Mouse (Mus musculus): Measurements from ENCODE around the gene Meig1. TPM values are rescaled to one million over a fixed set of nuclear protein-coding genes. Genes with fewer than 3 reads are reported as not detected.

The Meig1 gene
- 2.1 TPM in 2 replicates for polyA plus RNA-seq (2015; fragmentation: Nextera tagmentation; extraction: Ambion mirVana)

DNA sequence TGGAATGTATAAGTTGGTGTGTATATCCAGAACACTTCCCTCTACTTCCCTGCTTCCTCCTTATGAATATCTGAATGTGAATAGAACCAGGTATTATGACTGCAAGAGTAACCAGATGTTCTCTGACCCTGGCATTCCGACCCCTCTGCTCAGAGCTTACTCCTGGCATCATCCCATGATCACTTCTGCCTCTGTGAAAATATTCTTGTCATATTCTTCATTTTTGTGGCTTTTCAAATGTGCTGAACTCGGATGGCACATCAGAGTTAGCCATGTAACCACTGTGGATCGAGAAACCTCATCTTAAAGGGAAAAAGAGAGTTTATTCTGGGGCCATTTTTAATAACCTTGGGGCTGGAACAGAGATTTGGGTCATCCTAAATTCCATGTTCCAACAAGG is at the start of gene Meig1:
Gene Meig1 (minus strand): TSS at position 101 of the 400 bp plus-strand sequence.
- Histone ChIP-seq H3K4me1 (replicated peaks) (peaks cover 27% of the 10 kb centered on the region), H3K36me3 (no peaks in the 10 kb centered on the region), H3K9ac (replicated peaks) (no peak within 1 kb of the TSS), H3K4me3 (replicated peaks) (peak within 1 kb of the TSS; percentile 62; the same call in 1 of the 2 replicates), H3K4me2 (replicated peaks) (0 out of 2 replicates have a peak within 1 kb of the TSS, but pooled peaks have one; percentile 93), H3K9me3 (no peaks in the 10 kb centered on the region), H3K27ac (no peak within 1 kb of the TSS), H3K27me3 (peaks cover 9% of the 10 kb centered on the region)
- 66% methylated on average over 3 of the region's 3 CpGs for WGBS
- no peak for ATAC-seq

DNA sequence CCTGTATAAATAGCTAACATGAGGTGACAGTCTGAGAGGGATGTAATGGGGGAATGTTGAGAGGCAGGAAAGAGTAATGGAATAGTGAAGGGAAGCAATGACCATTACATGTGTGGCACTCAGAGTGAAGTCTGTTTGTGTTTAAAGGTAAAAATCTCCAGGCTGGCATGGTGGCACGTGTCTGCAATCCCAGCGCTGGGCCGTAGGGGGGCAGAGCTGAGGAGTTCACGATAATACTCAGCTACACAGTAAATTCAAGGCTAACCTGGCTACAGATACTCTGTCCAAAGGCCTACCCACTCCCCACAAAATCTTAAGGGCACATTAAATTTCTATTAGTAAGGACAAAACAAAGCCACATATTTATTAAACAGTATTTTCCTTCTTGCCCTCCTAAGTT is 34.1 kb upstream of the Meig1 start:
- no peaks in the 10 kb centered on the region for H3K27me3 ChIP-seq
- no peak for ATAC-seq
- H3K27ac ChIP-seq: no peak overlapping the region
- H3K9me3 ChIP-seq: no peaks in the 10 kb centered on the region
- no peak overlapping the region for H3K4me2 ChIP-seq (replicated peaks)
- WGBS: 79% methylated on average over 4 of the region's 4 CpGs
- H3K4me3 ChIP-seq (replicated peaks): no peak overlapping the region
- H3K36me3 ChIP-seq: peaks cover 62% of the 10 kb centered on the region
- no peak overlapping the region for H3K9ac ChIP-seq (replicated peaks)
- H3K4me1 ChIP-seq (replicated peaks): no peaks in the 10 kb centered on the region

DNA sequence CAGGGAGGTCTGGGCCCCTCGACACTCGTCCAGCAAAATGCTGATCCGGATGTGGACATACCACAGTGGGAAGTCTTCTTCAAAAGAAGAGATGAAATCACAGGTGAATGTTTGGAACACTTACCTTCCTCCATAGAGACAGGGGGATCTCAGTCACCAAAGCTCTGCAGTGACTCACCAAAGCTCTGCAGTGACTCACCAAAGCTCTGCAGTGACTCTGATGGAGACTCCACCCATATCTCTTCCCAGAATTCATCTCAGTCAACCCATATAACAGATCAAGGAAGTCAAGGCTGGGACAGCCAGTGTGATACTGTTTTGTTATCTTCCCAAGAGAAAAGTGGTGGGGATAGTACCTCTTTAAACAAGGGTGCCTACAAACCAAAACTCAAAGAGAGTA is 30.6 kb upstream of the Meig1 start:
- WGBS: 91% methylated on average over 3 of the region's 3 CpGs
- peaks cover 60% of the 10 kb centered on the region for H3K36me3 ChIP-seq
- no peak overlapping the region for H3K4me2 ChIP-seq (replicated peaks)
- ATAC-seq: no peak
- H3K4me1 ChIP-seq (replicated peaks): no peaks in the 10 kb centered on the region
- H3K9me3 ChIP-seq: no peaks in the 10 kb centered on the region
- H3K9ac ChIP-seq (replicated peaks): no peak overlapping the region
- H3K27ac ChIP-seq: no peak overlapping the region
- no peak overlapping the region for H3K4me3 ChIP-seq (replicated peaks)
- H3K27me3 ChIP-seq: no peaks in the 10 kb centered on the region

DNA sequence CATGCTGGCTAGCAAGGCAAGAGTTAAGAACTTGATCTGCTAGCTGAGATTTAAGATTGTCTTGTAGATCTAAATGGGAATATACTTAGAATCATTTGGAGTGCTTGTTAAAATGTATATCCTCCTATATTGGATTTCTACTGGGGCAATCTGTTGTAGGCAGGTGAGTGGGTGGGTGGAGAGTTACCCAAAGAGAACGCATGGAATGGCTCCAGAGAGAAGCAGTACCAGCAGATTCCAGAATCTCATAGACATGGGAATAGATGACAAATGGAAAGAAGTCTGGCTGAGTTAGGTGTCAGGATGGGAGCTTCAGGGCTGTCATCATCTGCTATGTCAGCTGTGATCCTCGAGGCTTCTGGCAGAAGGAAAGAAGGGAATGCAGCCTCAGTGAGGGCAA is 27.0 kb upstream of the Meig1 start:
- no peaks in the 10 kb centered on the region for H3K27me3 ChIP-seq
- H3K27ac ChIP-seq: no peak overlapping the region
- H3K9me3 ChIP-seq: no peaks in the 10 kb centered on the region
- H3K9ac ChIP-seq (replicated peaks): no peak overlapping the region
- ATAC-seq: no peak
- no peak overlapping the region for H3K4me3 ChIP-seq (replicated peaks)
- WGBS: 83% methylated on average over 2 of the region's 2 CpGs
- H3K36me3 ChIP-seq: peaks cover 71% of the 10 kb centered on the region
- H3K4me1 ChIP-seq (replicated peaks): no peaks in the 10 kb centered on the region
- no peak overlapping the region for H3K4me2 ChIP-seq (replicated peaks)

DNA sequence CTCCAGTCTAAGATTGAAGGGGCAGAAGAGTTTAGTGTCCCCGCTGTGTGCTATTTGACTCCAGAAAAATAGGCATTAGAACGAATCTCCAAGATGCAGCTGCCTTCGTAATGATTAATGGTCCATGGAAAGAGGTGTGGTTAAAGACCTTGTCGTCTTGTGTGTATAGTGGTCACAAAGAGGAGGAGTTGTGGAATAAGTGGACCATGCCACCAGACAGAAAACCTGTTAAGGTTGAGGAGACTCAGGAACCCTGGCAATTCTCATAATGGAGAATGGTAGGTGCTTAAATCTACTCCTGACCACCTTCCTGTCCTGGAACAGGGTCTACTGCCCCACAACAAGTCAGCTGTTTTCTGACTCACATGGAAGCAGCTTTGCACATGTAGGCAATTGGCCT is 23.5 kb upstream of the Meig1 start:
- Histone ChIP-seq H3K9ac (replicated peaks) (no peak overlapping the region), H3K4me2 (replicated peaks) (no peak overlapping the region), H3K4me3 (replicated peaks) (no peak overlapping the region), H3K9me3 (no peaks in the 10 kb centered on the region), H3K36me3 (peaks cover 77% of the 10 kb centered on the region), H3K4me1 (replicated peaks) (no peaks in the 10 kb centered on the region), H3K27me3 (no peaks in the 10 kb centered on the region), H3K27ac (no peak overlapping the region)
- no peak for ATAC-seq
- 93% methylated on average over 4 of the region's 4 CpGs for WGBS

DNA sequence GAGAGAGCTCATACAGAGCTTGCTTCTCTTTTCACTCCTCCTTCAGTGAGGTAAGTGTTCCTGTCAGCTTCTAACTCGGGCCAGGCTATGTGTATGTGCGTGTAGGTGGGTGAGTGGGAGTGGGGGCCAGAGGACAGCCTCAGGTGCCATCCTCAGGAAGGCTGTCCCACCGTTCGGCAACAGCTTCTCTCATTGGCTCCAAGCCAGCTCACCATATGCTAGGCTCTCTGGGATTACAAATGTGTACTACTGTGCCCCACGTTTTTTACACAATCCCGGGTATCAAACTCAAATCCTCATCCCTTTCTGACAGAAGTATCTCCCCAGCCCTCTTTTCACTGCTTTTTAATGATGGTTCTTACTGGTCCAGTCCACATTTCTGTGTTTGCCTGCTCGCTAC is 21.8 kb upstream of the Meig1 start:
- no peak for ATAC-seq
- H3K4me3 ChIP-seq (replicated peaks): no peak overlapping the region
- WGBS: 78% methylated on average over 7 of the region's 7 CpGs
- H3K27ac ChIP-seq: no peak overlapping the region
- H3K4me2 ChIP-seq (replicated peaks): no peak overlapping the region
- H3K36me3 ChIP-seq: peaks cover 71% of the 10 kb centered on the region
- no peaks in the 10 kb centered on the region for H3K9me3 ChIP-seq
- H3K9ac ChIP-seq (replicated peaks): no peak overlapping the region
- no peaks in the 10 kb centered on the region for H3K27me3 ChIP-seq
- no peaks in the 10 kb centered on the region for H3K4me1 ChIP-seq (replicated peaks)

DNA sequence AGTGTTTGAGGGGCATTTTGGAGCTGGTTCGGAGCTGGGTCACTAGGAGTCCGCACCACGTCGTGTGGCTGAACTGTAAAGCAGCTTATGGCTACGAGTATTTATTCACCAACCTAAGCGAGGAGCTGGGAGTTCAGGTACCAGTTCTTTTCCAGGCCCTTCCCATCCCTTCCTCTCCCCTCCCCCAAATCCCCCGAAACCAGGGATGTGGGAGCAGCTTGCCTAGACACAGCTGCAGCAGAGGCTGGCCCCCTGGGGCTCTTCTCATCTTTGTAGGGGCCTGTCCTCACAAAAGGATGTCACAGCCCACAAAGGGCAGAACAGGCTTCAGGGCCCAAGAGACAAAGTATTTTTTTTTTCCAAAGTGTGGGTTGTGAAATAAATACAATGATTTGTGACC is 15.5 kb upstream of the Meig1 start:
- Histone ChIP-seq H3K27me3 (no peaks in the 10 kb centered on the region), H3K4me1 (replicated peaks) (peaks cover 5% of the 10 kb centered on the region; the same call in 1 of the 2 replicates), H3K9me3 (no peaks in the 10 kb centered on the region), H3K4me3 (replicated peaks) (no peak overlapping the region), H3K36me3 (peaks cover 37% of the 10 kb centered on the region), H3K27ac (no peak overlapping the region), H3K4me2 (replicated peaks) (no peak overlapping the region), H3K9ac (replicated peaks) (no peak overlapping the region)
- 32% methylated on average over 7 of the region's 7 CpGs for WGBS
- no peak for ATAC-seq

DNA sequence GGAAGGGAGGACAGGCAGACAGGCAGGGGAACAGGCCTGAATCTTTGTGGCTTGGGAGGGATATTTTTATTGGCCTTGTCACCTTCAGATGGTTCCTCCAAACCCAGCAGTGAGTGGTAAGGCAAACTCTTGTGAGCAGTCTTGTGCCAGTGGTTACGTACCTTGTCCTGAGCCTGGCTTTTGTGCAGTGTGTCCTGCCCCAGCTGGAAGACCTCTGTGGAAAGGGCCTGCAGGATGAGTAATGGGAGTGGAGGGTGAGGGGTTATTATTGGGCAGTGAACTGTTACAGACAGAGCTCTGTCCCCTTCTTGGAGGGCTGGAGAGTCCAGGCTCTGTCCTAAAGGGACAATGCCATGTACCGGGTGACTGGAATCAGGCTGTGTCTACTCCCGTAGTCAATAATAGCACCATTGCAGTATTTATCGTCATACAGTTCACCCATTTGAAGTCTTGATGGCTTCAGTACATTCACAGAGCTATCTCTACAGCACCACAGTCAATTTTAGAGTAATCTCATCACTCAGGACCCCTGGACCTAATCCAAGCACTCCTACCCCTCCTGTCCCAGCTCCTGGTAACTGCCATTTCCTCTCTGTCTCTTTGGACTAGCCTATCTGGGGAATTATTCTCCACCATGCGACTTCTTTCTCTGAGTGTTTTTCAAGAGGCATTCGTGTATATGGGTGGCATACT is 13.1 kb upstream of the Meig1 start:
- H3K9me3 ChIP-seq: no peaks in the 10 kb centered on the region
- no peak overlapping the region for H3K27ac ChIP-seq
- no peak for ATAC-seq
- H3K36me3 ChIP-seq: peaks cover 29% of the 10 kb centered on the region
- H3K4me2 ChIP-seq (replicated peaks): no peak overlapping the region
- no peak overlapping the region for H3K9ac ChIP-seq (replicated peaks)
- no peaks in the 10 kb centered on the region for H3K27me3 ChIP-seq
- H3K4me3 ChIP-seq (replicated peaks): no peak overlapping the region
- WGBS: 83% methylated on average over 6 of the region's 6 CpGs
- peaks cover 5% of the 10 kb centered on the region; the same call in 1 of the 2 replicates for H3K4me1 ChIP-seq (replicated peaks)

DNA sequence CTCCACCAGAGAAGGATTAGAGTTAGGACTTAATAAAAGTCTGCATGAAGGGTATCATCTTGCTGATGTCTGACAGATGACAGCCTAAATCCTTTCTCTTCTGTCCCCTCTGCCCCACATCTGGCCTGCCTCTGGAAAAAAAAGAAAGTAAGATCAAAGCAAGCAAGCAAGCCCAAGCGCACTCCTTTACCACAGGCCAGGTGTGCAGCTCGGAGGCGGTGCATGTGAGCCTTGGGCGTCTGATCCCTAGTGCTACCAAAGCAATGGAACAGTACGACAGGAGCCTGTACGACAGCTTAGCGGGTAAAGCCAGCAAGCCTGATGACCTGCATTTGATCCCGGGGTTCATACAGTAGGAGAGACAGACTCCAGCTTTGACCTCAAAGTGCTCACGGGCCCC is 8.5 kb upstream of the Meig1 start:
- no peak overlapping the region for H3K4me2 ChIP-seq (replicated peaks)
- no peaks in the 10 kb centered on the region for H3K27me3 ChIP-seq
- no peak overlapping the region for H3K27ac ChIP-seq
- H3K4me1 ChIP-seq (replicated peaks): no peaks in the 10 kb centered on the region
- peaks cover 21% of the 10 kb centered on the region for H3K36me3 ChIP-seq
- no peaks in the 10 kb centered on the region for H3K9me3 ChIP-seq
- no peak overlapping the region for H3K4me3 ChIP-seq (replicated peaks)
- ATAC-seq: no peak
- 91% methylated on average over 9 of the region's 9 CpGs for WGBS
- no peak overlapping the region for H3K9ac ChIP-seq (replicated peaks)

DNA sequence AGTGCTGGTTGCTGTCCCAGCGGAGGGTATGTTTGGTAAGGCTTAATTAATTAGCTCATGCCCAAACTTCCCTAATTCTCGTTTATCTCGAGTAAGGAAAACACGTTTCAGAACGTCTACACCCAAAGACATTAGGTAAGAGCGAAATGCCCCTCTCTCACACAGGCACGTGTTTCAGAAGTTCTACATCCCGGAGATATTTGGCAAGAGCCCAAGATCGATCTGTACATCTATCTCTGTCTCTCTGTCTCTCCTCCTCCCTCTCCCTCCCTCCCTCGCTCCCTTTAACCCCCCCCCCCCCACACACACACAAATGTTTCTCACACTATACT is 2.1 kb upstream of the Meig1 start:
- peak overlapping the region; percentile 78 for H3K9ac ChIP-seq (replicated peaks)
- H3K27me3 ChIP-seq: no peaks in the 10 kb centered on the region
- no peak overlapping the region; the same call in 1 of the 2 replicates for H3K27ac ChIP-seq
- peak overlapping the region; percentile 93 for H3K4me2 ChIP-seq (replicated peaks)
- ATAC-seq: no peak
- H3K9me3 ChIP-seq: no peaks in the 10 kb centered on the region
- 7% methylated on average over 9 of the region's 10 CpGs for WGBS
- H3K36me3 ChIP-seq: peaks cover 4% of the 10 kb centered on the region; the same call in 1 of the 2 replicates
- peak overlapping the region; percentile 62 for H3K4me3 ChIP-seq (replicated peaks)
- H3K4me1 ChIP-seq (replicated peaks): peaks cover 22% of the 10 kb centered on the region

DNA sequence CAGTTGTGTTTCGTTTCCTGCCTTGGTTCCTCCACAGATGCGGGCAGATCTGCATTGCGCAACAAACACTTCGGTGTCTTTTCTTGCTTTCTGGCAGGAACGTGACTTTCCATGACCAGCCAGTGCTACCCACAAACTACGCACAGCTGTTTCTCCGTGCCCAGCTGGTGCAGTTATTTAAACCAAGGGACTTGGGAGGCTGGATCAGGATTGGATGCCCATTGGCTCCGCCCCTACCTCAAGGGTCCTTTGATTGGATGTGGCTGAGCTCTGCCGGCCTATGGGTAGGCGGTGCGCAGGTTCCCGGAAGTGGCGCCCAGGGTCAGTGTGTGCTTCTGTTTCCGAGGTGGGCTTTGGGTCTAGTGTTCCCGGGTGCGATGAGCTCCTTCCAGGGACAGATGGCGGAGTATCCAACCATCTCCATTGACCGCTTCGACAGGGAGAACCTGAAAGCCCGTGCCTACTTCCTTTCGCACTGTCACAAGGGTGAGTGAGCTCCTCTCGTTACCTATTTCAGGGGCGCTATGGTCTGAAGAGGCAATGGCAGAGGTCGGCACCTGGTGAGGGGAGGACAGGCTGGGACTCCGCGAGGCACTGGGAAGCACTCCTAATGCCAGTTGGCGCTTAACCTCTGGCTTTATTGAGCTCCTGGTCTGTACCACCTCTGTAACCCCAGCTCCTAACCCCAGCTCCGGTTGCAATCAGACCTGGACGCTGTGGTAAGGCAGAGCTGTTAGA is 1.6 kb upstream of the Meig1 start, which contains the start of gene Dclre1c:
Gene Dclre1c (plus strand): TSS at position 291 of the 738 bp plus-strand sequence.
- Histone ChIP-seq H3K4me1 (replicated peaks) (peaks cover 22% of the 10 kb centered on the region), H3K9ac (replicated peaks) (peak within 1 kb of the TSS; percentile 78), H3K27me3 (no peaks in the 10 kb centered on the region), H3K27ac (no peak within 1 kb of the TSS; the same call in 1 of the 2 replicates), H3K9me3 (no peaks in the 10 kb centered on the region), H3K4me3 (replicated peaks) (peak within 1 kb of the TSS; percentile 62), H3K36me3 (0 out of 2 replicates have a peak, but pooled peaks cover 2% of the 10 kb centered on the region), H3K4me2 (replicated peaks) (peak within 1 kb of the TSS; percentile 93)
- peak; percentile 99 for ATAC-seq
- 1% methylated on average over 29 of the region's 29 CpGs for WGBS

DNA sequence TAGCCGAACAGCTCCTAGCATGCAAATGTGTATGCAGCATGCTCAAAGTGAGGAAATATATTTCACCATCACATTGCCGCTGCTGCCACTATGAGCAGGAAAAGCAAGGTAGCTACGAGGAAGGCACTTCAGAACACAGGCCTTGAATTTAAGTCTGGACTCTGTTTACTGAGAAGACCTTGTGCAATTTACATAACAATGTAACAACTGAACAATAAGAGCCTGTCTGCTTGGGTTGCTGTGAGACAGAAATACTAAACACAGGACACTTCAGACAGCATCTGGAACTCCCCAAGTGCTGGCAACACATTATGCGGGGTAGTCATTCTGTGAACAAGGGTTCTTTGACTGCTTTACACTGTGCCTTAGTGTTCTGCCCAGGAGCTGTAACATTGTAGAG is 2.3 kb downstream of the Meig1 start:
- H3K27ac ChIP-seq: no peak overlapping the region; the same call in 1 of the 2 replicates

More for the DNA sequence above, 2.3 kb downstream of the Meig1 start:
- no peak for ATAC-seq
- Histone ChIP-seq H3K4me3 (replicated peaks) (no peak overlapping the region), H3K9ac (replicated peaks) (no peak overlapping the region), H3K4me1 (replicated peaks) (peaks cover 27% of the 10 kb centered on the region), H3K9me3 (no peaks in the 10 kb centered on the region), H3K27me3 (peaks cover 26% of the 10 kb centered on the region), H3K4me2 (replicated peaks) (no peak overlapping the region), H3K36me3 (no peaks in the 10 kb centered on the region)
- 32% methylated on average over 4 of the region's 4 CpGs for WGBS

Measured in midbrain, embryonic 13.5 days (tissue).